Mouse (Mus musculus): ENCODE data around the gene Sh3bp5.

Gene Sh3bp5

DNA sequence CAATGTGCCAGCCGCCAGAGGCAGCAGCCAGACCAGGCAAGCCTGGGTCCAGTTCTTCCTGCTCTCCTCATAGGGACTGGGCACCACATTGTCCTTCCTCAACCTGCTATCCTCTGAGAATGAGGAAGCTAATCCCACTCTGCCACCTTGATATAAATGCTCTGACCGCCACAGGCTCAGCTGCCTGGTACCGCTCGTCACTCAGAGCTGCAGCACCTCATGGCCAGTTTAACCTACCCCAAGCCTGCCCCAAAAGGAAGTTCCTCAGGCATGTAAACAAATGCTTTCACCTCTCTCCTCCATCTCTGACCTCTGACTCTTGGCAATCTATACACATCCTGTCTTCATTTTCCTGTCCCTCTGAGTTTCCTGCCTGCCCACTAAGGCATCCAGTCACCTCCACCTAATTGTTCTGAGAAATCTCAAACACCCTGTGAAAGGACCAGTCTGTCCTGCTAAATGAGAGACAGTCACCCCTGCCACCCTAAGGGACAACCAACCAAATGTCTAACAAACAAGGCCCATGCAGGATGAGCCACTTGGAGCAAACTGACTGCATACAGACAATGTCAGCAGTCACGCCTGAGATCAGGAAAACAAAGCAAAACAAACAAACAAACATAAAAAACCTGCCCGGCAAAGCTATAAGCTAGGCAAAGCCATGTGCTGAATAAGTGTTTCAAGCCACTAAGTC is 27.8 kb downstream of the Sh3bp5 start:
- DNase-seq: no peak

DNA sequence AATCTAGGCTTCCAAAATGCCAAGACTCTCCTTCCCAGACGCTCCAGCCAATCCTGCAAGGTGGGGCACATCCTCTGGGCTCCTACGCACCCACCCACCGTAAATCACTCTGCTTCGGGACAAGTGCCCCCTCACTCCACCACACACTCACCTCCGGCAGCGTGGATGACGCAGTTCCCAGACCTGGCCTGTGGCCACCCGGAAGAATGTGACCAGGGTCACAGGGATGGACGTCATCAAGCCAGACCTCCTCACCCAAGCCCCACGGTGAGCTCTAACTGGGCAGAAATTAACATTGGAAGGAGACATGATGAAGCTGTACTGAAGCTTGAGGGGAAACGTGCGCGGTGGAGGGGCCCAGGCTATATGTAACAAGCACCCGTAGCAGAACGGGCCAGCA is 28.7 kb downstream of the Sh3bp5 start:
- DNase-seq: no peak

DNA sequence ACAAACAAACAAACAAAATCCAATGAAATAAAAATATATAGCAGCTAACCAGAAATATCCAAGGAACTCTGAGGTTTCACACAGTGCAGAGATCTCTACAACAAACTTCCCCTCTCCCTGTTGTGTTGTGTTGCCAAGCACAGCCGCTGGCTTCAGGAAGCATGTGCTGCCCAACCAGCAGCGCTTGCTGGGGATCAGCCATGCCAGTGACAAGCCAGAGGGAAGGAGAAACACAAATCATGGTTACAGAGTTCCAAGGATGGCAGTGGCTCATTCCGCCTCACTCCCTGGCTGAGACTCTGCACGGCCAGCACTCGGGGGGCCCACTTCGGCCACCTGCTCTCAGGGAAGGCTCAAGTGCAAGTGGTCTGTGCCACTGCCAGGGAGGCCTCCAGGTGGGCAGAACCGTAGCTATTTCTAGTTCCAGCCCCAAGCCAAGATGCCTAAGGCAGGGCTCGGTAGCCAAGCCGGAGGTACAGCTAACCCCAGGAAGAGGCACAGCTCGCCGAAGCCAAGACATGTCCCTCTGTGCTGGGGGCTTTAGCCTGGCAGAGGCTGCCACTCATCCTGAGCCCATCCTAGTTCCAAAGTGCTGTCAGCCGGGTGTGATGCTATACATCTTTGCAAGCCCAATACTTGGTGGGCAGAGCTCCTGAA is 29.6 kb downstream of the Sh3bp5 start:
- no peak for DNase-seq

DNA sequence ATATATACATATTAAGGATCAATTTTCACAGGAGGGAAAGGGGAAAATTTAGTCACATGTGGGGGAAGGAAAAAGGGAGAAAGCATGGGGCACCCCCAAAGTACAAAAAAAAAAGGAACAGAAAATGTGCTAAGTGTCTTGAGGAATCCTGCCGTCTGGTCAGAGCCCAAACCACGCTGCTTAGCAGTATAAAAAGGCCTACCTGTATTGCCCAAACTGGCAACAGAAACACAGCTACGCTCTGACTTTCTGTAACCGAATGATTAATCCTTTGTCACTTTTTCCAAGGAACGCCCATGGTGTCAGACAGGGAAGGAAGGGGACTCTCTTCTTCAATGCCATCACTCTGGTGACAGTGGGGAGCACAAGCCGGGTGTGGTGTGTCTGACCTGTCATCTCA is 30.2 kb downstream of the Sh3bp5 start:
- DNase-seq: no peak

GRCm38 (mm10) chr14:31404663-31405062 is 31.2 kb downstream of the Sh3bp5 start:
- no peak for DNase-seq

DNA sequence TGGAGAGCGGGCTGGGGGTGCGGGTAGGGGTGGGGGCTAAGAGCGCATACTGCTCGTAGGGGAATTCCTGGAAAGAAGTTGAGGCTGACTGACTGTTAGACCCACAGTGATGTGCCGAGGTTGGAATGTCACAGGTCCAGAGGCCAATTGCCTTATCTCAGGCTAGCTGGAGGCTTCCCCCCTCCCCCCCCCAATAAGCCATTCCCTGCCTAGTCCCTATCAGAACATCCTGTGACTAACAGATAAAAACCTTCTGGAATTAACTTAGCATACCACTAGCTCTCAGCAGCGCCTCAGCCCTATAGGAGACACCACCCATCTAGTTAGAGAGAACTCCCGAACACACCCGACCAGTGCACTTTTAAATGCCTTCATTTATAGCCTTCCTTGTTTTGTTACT is 31.9 kb downstream of the Sh3bp5 start:
- no peak for DNase-seq

DNA sequence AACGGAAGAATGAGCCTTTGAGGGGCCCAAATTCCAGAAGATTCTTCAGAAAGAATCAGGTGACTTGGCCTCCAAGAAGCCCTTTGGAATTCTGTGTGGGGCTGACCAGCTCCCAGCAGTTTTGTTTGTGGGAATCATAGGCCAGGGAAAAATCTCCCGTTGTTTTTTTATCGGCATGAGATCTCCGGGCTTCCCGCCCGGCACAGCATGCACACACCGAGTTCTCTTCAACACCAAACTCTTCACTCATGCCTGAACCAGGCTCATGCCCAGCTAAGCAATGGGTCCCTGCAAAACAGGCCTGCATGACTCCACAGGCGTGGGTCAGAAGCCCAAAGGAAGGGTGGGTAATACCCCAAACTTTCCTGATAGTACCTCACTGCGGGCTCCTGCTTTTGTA is 32.3 kb downstream of the Sh3bp5 start:
- no peak for DNase-seq

DNA sequence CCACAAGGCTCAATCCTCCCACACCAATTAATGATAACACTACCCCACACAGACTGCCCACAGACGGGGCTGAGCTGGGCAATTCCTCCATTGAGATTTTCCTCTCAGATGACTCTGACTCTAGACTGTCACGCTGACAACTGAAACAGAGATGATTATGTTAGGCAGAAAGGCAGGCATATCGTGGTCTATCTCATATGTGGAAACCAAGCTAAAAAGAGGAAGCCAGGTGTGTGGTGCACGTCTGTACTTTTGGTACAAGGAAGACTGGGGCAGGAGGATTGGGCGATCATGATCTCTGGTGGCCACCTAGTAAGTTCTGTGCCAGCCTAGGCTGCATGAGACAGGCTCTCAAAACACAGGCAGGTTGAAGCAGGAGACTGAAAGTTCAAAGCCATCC is 33.2 kb downstream of the Sh3bp5 start:
- no peak for DNase-seq

DNA sequence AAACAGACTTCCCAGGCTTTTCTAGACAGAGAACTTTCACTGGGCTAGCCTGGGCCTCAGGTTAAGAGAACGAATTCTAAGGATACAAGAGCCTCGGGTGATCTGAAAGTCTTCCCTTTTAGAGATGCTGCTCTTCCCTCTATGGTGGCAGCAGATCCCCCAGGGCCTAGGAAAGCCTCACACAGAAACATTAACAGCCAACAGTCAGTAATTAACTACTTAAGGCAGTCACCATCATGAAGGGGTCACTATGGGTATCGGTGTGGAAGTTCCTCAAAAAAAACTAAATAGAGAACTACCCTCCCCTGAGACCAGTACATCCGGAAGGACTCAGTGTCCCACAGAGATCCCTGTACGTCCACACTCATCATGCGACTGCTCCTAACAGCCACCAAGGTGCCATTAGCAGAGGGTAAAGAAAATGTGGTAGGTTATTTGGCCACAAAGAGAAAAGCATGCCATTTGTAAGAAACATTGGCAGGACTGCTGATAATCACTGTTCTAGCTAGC is 33.9 kb downstream of the Sh3bp5 start:
- DNase-seq: no peak

- DNase-seq: no peak
Measured at GRCm38 (mm10) chr14:31400896-31401295, 35.0 kb downstream of the Sh3bp5 start.

- no peak for DNase-seq
Measured at GRCm38 (mm10) chr14:31400246-31400645, 35.6 kb downstream of the Sh3bp5 start.

DNA sequence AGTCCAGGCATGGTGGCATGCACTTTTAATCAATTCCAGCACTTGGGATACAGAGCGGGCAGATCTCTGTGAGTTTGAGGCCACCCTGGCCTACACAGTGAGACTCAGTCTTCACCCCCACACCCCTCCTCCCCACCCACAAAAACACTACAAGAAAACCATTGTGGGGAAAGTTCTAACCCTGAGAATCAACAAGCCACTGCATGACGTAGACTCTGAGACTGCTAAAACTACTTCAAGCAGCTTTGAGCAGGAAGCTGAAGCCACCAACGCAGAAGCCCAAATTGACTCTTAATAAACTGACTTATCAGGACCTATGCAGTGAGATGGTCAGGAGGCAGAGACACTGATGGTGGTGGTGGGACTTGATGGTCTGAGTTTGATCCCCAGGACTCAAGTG is 36.6 kb downstream of the Sh3bp5 start:
- DNase-seq: peak; percentile 28

GRCm38 (mm10) chr14:31398819-31399218 is 37.1 kb downstream of the Sh3bp5 start:
- DNase-seq: no peak

GRCm38 (mm10) chr14:31397791-31398595 is 37.9 kb downstream of the Sh3bp5 start:
- DNase-seq: no peak

- no peak for DNase-seq
Measured at GRCm38 (mm10) chr14:31397353-31397752, 38.5 kb downstream of the Sh3bp5 start.

GRCm38 (mm10) chr14:31396428-31396827 is 39.5 kb downstream of the Sh3bp5 start:
- no peak for DNase-seq

DNA sequence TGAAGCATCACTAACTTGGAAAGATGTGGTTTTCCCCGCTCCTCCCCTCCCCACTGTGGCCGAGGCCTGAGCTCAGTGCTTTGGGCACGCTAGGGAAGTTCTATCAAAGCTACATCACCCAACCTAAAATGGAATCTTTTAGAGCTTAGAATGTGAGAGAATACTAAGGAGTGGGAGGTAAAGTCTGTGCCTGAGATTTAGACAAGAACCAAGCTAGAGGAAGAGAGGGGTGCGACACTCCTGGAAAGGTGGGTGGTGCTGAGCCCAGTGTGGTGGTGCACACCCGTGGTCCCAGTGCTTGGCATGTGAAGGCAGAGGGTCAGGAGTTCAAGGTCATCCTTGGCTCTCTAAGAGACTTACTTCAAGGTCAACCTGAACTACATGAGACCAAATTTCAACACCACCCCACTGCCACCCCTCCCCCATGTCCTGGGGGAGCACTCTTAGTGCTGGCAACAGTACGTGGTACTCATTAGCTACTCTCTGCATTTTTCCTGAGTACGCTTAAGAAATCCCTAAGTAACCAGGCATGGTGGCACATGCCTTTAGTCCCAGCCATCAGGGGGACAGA is 40.2 kb downstream of the Sh3bp5 start:
- DNase-seq: no peak

DNA sequence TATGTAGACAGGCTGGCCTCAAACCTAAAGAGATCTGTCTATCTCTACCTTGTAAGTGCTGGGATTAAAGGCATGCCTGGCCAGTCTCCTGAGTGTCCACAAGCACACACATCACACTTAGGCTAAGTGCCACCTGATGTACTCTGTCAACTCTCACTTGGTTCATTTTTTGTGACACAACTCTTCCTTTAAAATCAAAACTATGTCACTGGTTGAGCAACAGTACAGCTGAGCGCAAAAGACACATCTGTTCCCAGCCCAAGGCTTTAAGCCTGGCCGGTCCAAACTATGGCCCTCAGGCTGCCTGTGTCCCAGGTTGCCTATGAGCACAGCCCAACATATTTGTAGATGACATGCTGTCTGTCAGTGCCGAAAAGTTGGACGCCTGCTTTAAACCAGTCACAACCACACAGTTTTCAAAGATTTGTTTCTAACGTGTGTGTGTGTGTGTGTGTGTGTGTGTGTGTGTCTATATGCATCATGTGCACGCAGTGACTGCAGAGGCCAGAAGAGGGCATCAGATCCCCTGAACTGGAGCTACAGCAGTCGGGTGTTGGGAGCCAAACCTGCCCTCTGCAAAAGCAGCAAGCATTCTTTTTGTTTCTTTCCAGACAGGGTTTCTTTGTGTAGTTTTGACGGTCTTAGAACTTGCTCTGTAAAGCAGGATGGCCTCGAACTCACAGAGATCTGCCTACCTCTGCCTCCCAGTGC is 40.9 kb downstream of the Sh3bp5 start:
- no peak for DNase-seq

DNA sequence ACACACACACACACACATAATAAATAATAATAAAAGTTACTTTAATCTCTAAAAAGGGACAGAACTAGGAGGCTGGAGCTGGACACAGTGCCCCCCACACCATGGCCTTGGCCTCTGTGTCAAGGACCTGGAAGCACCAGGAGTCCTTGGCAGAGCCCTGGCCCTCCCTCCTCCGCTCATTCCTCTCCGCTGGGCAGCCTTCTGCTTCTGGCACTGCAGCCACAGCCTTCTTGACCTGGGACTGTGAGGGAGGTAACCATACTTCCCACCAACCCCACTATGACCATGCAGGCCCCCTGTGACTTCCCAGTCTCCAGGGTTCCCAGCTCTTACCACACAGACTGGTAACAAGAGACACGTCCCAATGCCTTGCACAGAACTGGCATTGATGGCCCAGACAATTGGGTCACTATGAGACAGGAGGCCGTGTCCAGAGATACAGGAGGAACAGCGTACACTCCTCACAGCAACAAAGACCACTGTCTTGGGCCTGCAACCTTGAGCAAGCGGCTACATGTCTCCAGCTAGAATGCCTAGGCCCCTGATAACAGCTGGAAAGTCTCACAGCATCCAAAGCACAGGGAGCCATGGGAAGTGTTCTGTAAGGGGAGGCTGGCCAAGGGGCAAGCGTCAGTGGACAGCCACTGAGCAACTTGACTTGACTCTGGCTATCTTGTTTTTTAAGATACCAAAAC is 41.8 kb downstream of the Sh3bp5 start:
- no peak for DNase-seq

DNA sequence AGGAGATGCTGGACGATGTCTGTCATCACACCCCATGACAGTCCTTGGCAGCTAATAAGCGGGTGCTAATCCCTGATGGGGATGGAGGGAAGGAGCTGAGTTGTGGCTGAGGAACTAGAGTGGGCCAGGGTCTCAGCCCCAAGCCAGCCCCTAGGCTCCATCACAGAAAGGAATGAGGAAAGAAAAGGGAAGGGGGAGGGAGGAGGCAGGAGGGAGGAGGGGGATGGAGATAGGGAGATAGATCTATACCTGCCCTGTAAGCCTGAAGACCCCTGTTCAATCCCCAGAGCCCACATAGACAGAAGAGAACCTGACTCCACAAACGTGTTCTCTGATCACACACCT is 42.4 kb downstream of the Sh3bp5 start:
- DNase-seq: no peak

DNA sequence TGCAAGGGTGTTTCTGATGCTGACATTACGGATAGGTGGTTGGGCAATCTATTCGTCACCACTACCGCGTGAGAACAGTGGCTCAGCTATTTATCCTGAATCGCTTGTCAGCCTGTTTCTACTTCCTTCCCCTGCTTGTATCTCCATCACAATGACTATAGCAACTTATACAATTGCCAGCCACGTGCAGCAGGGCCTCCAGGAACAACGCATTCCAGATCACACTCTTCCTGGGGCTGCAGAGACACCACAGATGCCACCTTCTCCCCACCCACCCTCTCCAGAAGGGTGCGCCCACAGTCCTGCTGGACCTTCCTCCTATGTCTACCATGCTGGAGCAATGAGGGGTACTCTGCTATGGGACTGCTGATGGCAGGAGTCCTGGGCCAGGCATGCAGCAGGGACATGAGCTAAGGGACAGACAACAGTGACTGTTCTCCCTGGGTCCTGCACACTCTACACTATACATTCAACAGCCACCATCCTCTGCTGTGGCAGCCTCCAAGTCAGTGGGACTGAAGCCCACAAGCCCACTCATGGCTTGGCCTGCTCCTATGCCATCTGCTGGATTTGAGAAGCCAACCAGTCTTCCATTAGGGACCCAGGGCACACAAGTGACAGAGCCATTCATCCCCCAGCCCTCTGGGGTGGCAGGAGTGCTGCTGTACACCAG is 42.9 kb downstream of the Sh3bp5 start:
- DNase-seq: no peak

- no peak for DNase-seq
Measured at GRCm38 (mm10) chr14:31392300-31392699, 43.6 kb downstream of the Sh3bp5 start.

All from thymus, postnatal 4 days (tissue).